Mouse (Mus musculus) embryonic facial prominence, embryonic 12.5 days (tissue): ENCODE data around the gene Ak1. TPM values are rescaled to one million over a fixed set of nuclear protein-coding genes. Genes with fewer than 3 reads are reported as not detected.
A peak's percentile ranks its signal among the peaks of the same experiment; 100 is the strongest.

Experiments used
- ATAC-seq: fragments of 200-750 bp; cut with Nextera tagmentation; 2 replicates; pipeline ENCODE4 v1.8.0; 2017; ENCODE audit not compliant: insufficient number of reproducible peaks, insufficient read depth, low FRiP score, low TSS enrichment
- H3K27ac ChIP-seq: fragments of 300-500 bp; sonication (generic); 2 replicates; pipeline ENCODE4 v1.5.1; 2016; ENCODE audit warnings: mild to moderate bottlenecking
- H3K27me3 ChIP-seq: fragments of 300-500 bp; sonication (generic); 2 replicates; pipeline ENCODE4 v1.6.1; 2016; ENCODE audit warnings: mild to moderate bottlenecking, moderate library complexity
- H3K36me3 ChIP-seq: fragments of 300-500 bp; sonication (generic); 2 replicates; pipeline ENCODE4 v1.6.1; 2016; ENCODE audit warnings: mild to moderate bottlenecking
- H3K4me1 ChIP-seq: fragments of 300-500 bp; sonication (generic); 2 replicates; pipeline ENCODE4 v1.6.1; 2016
- H3K4me2 ChIP-seq: fragments of 300-500 bp; sonication (generic); replicated peaks from 2 replicates; pipeline ENCODE4 v1.6.1; 2016; ENCODE audit warnings: mild to moderate bottlenecking, moderate library complexity
- H3K4me3 ChIP-seq: fragments of 300-500 bp; sonication (generic); 2 replicates; pipeline ENCODE4 v1.5.1; 2016; ENCODE audit warnings: mild to moderate bottlenecking
- H3K9ac ChIP-seq: fragments of 300-500 bp; sonication (generic); 2 replicates; pipeline ENCODE4 v1.6.1; 2016; ENCODE audit warnings: mild to moderate bottlenecking, moderate library complexity
- H3K9me3 ChIP-seq: fragments of 300-500 bp; sonication (generic); 2 replicates; pipeline ENCODE4 v1.6.1; 2016; ENCODE audit warnings: mild to moderate bottlenecking, moderate library complexity
- WGBS: fragments of 180-500 bp; shearing (Covaris S2); methylation state at CpG from one replicate; pipeline ENCODE4 v1.1.7; 2016; 5-methylcytosine and 5-hydroxymethylcytosine counted together
- polyA plus RNA-seq: library from polyadenylated mRNA; unstranded; fragments of >200 nt; fragmentation: Nextera tagmentation; extraction: Ambion mirVana; gene quantifications from 2 replicates; pipeline ENCODE4 v1.2.1, GENCODE M21; 2016

Ak1 gene
- polyA plus RNA-seq, 1 experiment from 2014 or later = 24.1 TPM

DNA sequence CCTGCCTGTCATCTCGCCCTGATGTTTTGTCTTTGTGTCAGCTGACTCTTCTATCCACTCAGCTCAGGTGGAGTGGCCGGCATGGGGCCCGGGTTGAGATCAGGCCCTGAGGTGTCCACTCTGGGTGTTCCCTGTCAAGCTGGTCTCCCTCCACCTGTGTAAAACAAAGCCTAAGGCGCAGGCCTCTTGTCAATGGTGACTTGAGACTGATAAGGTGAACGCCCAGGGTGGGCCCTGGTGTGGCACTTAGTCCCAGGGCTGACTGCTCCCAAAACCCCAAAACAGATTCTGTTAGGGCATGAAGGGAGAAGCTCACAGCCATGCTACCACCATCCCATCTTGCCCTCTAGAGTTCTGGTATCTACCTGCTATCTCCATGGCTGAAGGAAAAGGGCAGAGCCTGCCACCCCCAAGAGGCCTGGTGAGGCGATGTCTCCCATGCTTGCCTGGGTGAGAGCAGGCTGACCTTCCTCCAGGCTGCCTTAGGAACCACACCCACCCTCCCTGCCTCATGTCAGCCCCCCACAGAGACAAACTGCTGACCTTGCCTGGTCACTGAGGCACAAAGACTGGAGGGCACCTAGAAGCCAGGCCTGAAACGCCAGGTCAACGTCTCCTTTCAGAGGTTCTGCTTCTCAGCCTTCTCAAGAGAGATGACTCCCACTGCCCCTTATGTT lies 23.4 kb downstream of the Ak1 start:
- Histone ChIP-seq H3K36me3 (no peaks in the 10 kb centered on the region), H3K4me2 (no peak overlapping the region), H3K27ac (no peak overlapping the region), H3K9ac (no peak overlapping the region), H3K27me3 (no peaks in the 10 kb centered on the region), H3K4me3 (no peak overlapping the region), H3K9me3 (no peaks in the 10 kb centered on the region), H3K4me1 (peaks cover 16% of the 10 kb centered on the region; the same call in 1 of the 2 replicates)
- no peak for ATAC-seq
- WGBS = 77% methylated on average over 8 of the region's 8 CpGs

- no peaks in the 10 kb centered on the region for H3K27me3 ChIP-seq
- H3K27ac ChIP-seq = no peak overlapping the region; the same call in 1 of the 2 replicates
- no peaks in the 10 kb centered on the region for H3K36me3 ChIP-seq
- H3K4me2 ChIP-seq = no peak overlapping the region
- WGBS = 61% methylated on average over 3 of the region's 3 CpGs
- H3K9me3 ChIP-seq = no peaks in the 10 kb centered on the region
- no peak overlapping the region for H3K9ac ChIP-seq
- no peak for ATAC-seq
- H3K4me1 ChIP-seq = peaks cover 16% of the 10 kb centered on the region; the same call in 1 of the 2 replicates
- H3K4me3 ChIP-seq = no peak overlapping the region
Observed at GRCm38 (mm10) chr2:32645647-32646046, 24.1 kb downstream of the Ak1 start.

DNA sequence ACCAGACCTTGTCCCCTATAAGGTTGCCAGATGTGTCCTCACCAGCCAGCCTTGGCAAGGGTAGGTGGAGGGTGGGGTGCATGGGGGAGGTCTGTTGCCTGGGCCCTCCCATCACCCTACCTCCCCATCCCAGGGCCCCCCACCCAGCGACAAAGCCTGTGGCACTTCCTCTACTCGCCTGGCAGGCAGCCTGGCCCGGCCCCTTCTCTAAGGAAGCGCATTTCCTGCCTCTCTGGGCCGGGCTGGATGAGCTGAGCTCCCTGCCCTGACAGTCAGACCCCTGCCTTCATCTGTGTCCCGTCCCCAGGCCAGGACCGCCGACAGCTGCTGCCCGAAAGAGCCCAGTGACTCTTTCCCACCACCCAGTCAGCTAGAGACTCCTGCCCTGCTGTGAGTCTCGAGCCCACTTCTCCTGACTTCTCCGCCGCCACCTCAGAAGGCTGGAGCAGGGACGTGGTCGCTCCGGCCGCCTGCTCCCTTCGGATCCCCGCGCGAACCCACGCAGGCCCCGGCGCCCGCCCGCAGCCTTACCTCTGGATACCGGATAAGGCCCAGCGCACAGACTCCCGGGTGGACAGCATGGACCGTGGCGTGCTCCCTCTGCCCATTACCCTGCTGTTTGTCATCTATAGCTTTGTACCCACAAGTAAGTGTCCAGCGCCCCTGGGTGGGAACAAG lies 25.0 kb downstream of the Ak1 start, which contains the start of gene Eng:
Eng (plus strand) TSS at position 217 of the 678 bp plus-strand sequence.
- WGBS = 53% methylated on average over 31 of the region's 31 CpGs
- H3K9ac ChIP-seq = peak within 1 kb of the TSS; percentile 34; the same call in 1 of the 2 replicates
- H3K27me3 ChIP-seq = no peaks in the 10 kb centered on the region
- peak within 1 kb of the TSS; percentile 27 for H3K4me3 ChIP-seq
- no peaks in the 10 kb centered on the region for H3K9me3 ChIP-seq
- peak within 1 kb of the TSS; percentile 34 for H3K4me2 ChIP-seq
- H3K4me1 ChIP-seq = peaks cover 16% of the 10 kb centered on the region; the same call in 1 of the 2 replicates
- no peaks in the 10 kb centered on the region for H3K36me3 ChIP-seq
- no peak for ATAC-seq
- peak within 1 kb of the TSS; percentile 54; the same call in 1 of the 2 replicates for H3K27ac ChIP-seq

DNA sequence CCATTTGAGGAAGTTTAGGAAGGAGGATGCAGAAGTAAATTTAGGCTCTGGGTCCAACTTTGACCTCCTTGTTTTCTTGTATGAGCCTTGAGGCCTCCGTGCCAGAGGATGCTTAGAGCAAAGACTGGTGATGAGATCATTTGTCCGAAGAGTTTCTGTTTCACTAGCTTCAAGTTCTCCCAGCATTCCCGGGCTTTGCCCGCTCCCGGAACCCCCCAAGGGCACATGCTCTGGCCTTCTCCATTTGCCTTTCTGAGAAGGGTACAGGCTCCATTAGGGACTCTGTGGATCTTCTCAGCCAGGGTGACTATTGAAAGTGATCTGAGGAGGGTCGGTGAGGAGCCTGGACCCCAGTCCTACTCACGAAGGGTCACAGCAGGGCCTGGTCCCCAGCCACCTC lies 25.8 kb downstream of the Ak1 start:
- no peak for ATAC-seq
- Histone ChIP-seq H3K4me1 (peaks cover 16% of the 10 kb centered on the region; the same call in 1 of the 2 replicates), H3K4me3 (peak overlapping the region; percentile 7), H3K36me3 (no peaks in the 10 kb centered on the region), H3K9ac (no peak overlapping the region), H3K9me3 (no peaks in the 10 kb centered on the region), H3K4me2 (peak overlapping the region; percentile 34; the same call in 1 of the 2 replicates), H3K27ac (no peak overlapping the region), H3K27me3 (no peaks in the 10 kb centered on the region)
- WGBS = 84% methylated on average over 7 of the region's 7 CpGs

DNA sequence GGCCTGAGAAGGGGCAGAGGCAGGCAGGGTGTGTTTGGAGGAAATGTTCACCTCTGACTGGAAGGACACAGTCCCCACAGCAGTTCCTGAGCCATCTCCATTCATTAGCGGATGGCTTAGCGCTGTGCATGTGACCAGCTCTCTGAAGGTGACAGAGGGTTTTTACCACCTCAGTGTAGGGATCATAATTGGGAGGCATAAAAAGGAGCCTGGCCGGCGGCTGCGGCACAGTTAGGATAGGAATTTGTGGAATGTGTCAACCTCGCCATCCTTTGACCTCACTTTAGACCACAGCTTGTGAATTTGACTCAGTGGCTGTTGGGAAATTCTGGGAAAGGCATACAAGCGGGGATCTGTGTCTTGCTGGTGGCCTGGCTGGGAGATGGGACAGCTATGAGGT lies 32.2 kb downstream of the Ak1 start:
- Histone ChIP-seq H3K9me3 (no peaks in the 10 kb centered on the region), H3K27ac (peak overlapping the region; percentile 76), H3K4me1 (peaks cover 28% of the 10 kb centered on the region; the same call in 1 of the 2 replicates), H3K27me3 (no peaks in the 10 kb centered on the region), H3K9ac (no peak overlapping the region), H3K4me3 (no peak overlapping the region), H3K4me2 (no peak overlapping the region), H3K36me3 (no peaks in the 10 kb centered on the region)
- ATAC-seq = no peak
- 32% methylated on average over 7 of the region's 7 CpGs for WGBS

GRCm38 (mm10) chr2:32654743-32655393 lies 33.3 kb downstream of the Ak1 start:
- H3K9ac ChIP-seq = no peak overlapping the region
- no peaks in the 10 kb centered on the region for H3K27me3 ChIP-seq
- H3K4me1 ChIP-seq = peaks cover 28% of the 10 kb centered on the region
- H3K27ac ChIP-seq = peak overlapping the region; percentile 76; the same call in 1 of the 2 replicates
- H3K36me3 ChIP-seq = no peaks in the 10 kb centered on the region
- no peak overlapping the region for H3K4me3 ChIP-seq
- H3K4me2 ChIP-seq = no peak overlapping the region
- no peaks in the 10 kb centered on the region for H3K9me3 ChIP-seq
- no peak for ATAC-seq
- 54% methylated on average over 14 of the region's 14 CpGs for WGBS

GRCm38 (mm10) chr2:32655394-32655744 lies 33.8 kb downstream of the Ak1 start:
- H3K9ac ChIP-seq = no peak overlapping the region
- no peak for ATAC-seq
- peak overlapping the region; percentile 76 for H3K27ac ChIP-seq

DNA sequence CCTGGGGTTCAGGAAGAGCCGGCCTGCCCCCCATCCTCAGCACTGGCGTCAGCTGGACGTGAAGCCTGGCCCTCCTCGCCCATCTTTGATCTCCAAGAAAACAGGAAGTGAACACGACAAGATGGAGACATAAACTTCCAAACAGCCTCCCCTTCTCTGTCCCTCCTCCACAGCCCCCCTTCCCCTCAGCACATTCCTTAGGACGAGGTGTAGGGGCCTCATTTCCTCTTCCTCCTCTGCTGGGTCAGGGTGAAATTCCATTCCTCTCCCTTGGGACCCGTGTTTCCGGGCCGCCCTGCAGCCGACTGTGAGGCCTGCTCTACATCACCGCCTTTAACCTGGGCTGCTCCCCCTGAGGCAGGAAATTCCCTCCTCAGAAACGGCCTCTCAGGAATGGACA lies 34.3 kb downstream of the Ak1 start:
- Histone ChIP-seq H3K27me3 (no peaks in the 10 kb centered on the region), H3K36me3 (no peaks in the 10 kb centered on the region), H3K9me3 (no peaks in the 10 kb centered on the region), H3K9ac (no peak overlapping the region), H3K4me3 (no peak overlapping the region), H3K4me1 (peaks cover 28% of the 10 kb centered on the region), H3K27ac (peak overlapping the region; percentile 76), H3K4me2 (no peak overlapping the region)
- 30% methylated on average over 12 of the region's 12 CpGs for WGBS
- peak; percentile 65; the same call in 1 of the 2 replicates for ATAC-seq

More at GRCm38 (mm10) chr2:32655394-32655744, 33.8 kb downstream of the Ak1 start:
- Histone ChIP-seq H3K27me3 (no peaks in the 10 kb centered on the region), H3K9me3 (no peaks in the 10 kb centered on the region), H3K4me2 (no peak overlapping the region), H3K36me3 (no peaks in the 10 kb centered on the region), H3K4me1 (peaks cover 28% of the 10 kb centered on the region), H3K4me3 (no peak overlapping the region)
- WGBS = 84% methylated on average over 3 of the region's 3 CpGs

DNA sequence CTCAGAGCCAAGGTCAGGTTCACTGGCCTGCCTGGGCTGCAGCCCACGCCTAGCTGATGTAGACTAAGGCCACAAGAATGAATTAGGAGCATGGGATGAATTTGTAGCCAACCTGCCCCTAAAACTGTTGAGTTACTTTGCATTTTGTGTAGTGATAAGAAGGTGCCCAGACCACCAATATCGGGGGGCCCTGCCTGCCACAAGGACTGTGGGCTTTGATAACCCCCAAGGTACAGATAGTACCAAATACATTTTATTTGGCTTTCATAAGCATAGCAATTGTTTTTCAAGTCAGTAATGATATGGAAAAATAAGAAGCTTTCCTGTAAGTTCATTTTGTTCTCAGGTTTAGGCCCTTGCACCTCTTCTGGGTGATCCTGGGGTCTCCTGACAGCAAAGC lies 37.3 kb downstream of the Ak1 start:
- 0 out of 2 replicates have a peak overlapping the region, but pooled peaks have one; percentile 1 for H3K9ac ChIP-seq
- no peak overlapping the region for H3K4me3 ChIP-seq
- no peaks in the 10 kb centered on the region for H3K9me3 ChIP-seq
- H3K4me1 ChIP-seq = peaks cover 27% of the 10 kb centered on the region
- 97% methylated on average over 2 of the region's 2 CpGs for WGBS
- H3K27me3 ChIP-seq = no peaks in the 10 kb centered on the region
- no peak overlapping the region for H3K4me2 ChIP-seq
- no peak for ATAC-seq
- no peaks in the 10 kb centered on the region for H3K36me3 ChIP-seq
- H3K27ac ChIP-seq = no peak overlapping the region

GRCm38 (mm10) chr2:32661509-32662107 lies 40.0 kb downstream of the Ak1 start:
- H3K36me3 ChIP-seq = no peaks in the 10 kb centered on the region
- WGBS = 38% methylated on average over 7 of the region's 7 CpGs
- no peaks in the 10 kb centered on the region for H3K27me3 ChIP-seq
- peak overlapping the region; percentile 36 for H3K27ac ChIP-seq
- H3K4me3 ChIP-seq = no peak overlapping the region
- peaks cover 3% of the 10 kb centered on the region for H3K4me1 ChIP-seq
- H3K9me3 ChIP-seq = no peaks in the 10 kb centered on the region
- H3K4me2 ChIP-seq = no peak overlapping the region
- no peak for ATAC-seq
- H3K9ac ChIP-seq = peak overlapping the region; percentile 2; the same call in 1 of the 2 replicates

DNA sequence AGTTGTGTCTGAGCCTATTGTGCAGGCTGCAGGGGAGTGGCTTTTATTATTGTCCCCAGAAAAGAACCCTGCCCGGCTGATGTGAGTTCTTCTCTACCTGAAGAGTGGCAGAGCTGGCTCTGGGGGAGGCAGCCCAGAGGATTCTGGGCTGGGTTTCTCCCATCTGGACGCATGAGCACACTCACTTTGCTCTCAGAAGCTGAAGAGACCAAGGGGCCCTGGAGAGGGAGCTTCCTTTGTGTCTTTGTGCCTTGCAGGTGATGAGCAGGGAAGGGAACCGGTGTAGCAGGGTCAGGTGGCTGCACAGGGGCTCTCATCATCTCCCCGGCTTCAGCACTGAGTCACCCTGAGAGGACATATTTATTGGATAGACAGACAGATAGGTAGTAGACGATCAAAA lies 40.7 kb downstream of the Ak1 start:
- no peaks in the 10 kb centered on the region for H3K36me3 ChIP-seq
- 0 out of 2 replicates have a peak overlapping the region, but pooled peaks have one; percentile 2 for H3K9ac ChIP-seq
- no peaks in the 10 kb centered on the region for H3K27me3 ChIP-seq
- peak overlapping the region; percentile 14; the same call in 1 of the 2 replicates for H3K27ac ChIP-seq
- no peaks in the 10 kb centered on the region for H3K9me3 ChIP-seq
- 59% methylated on average over 5 of the region's 5 CpGs for WGBS
- H3K4me3 ChIP-seq = no peak overlapping the region
- H3K4me2 ChIP-seq = no peak overlapping the region
- no peak for ATAC-seq
- H3K4me1 ChIP-seq = peaks cover 3% of the 10 kb centered on the region
